Mouse (Mus musculus): Measurements from ENCODE around the gene Creb3l4. TPM values are rescaled to one million over a fixed set of nuclear protein-coding genes. Genes with fewer than 3 reads are reported as not detected.

Gene Creb3l4
- polyA plus RNA-seq, 1 experiment, result 1.3 TPM

GRCm38 (mm10) chr3:90241251-90241650 is 2.1 kb downstream of the Creb3l4 start:
- no peak for DNase-seq
- Histone ChIP-seq H3K27me3 (ENCODE audit: control insufficient read depth, insufficient read depth, low read length) (no peaks in the 10 kb centered on the region), H3K4me3 (ENCODE audit: control insufficient read depth, insufficient read depth, low read length) (no peak overlapping the region), H3K36me3 (ENCODE audit: control insufficient read depth, insufficient read depth, low read length) (no peaks in the 10 kb centered on the region), H3K27ac (ENCODE audit: control insufficient read depth, insufficient read depth, low read length) (no peak overlapping the region), H3K4me1 (replicated peaks; ENCODE audit: control insufficient read depth, insufficient read depth, low read length) (no peaks in the 10 kb centered on the region)
- WGBS, result 97% methylated on average over 2 of the region's 2 CpGs
- TF ChIP-seq POLR2A (IDR thresholded peaks at IDR 0.05; ENCODE audit: control insufficient read depth, extremely low read depth, insufficient read depth, low read length, poor library complexity) (no peak), CTCF (IDR thresholded peaks at IDR 0.05; ENCODE audit: borderline replicate concordance, control insufficient read depth, extremely low read depth, insufficient read depth, low read length, poor library complexity) (no peak)

- Histone ChIP-seq H3K4me3 (ENCODE audit: control insufficient read depth, insufficient read depth, low read length) (peak within 1 kb of the TSS; percentile 79), H3K4me1 (replicated peaks; ENCODE audit: control insufficient read depth, insufficient read depth, low read length) (peaks cover 8% of the 10 kb centered on the region; the same call in 1 of the 2 replicates), H3K36me3 (ENCODE audit: control insufficient read depth, insufficient read depth, low read length) (peaks cover 13% of the 10 kb centered on the region), H3K27me3 (ENCODE audit: control insufficient read depth, insufficient read depth, low read length) (no peaks in the 10 kb centered on the region), H3K27ac (ENCODE audit: control insufficient read depth, insufficient read depth, low read length) (peak within 1 kb of the TSS; percentile 82)
- TF ChIP-seq CTCF (IDR thresholded peaks at IDR 0.05; ENCODE audit: borderline replicate concordance, control insufficient read depth, extremely low read depth, insufficient read depth, low read length, poor library complexity) (0 out of 2 replicates have a peak, but pooled peaks have one; percentile 54), POLR2A (IDR thresholded peaks at IDR 0.05; ENCODE audit: control insufficient read depth, extremely low read depth, insufficient read depth, low read length, poor library complexity) (peak; percentile 88)
- under 1% methylated on average over 61 of the region's 61 CpGs for WGBS
- peak; percentile 90 for DNase-seq
These were observed 11.6 kb downstream of the Creb3l4 start, which contains the start of gene Jtb for GRCm38 (mm10) chr3:90231507-90232333. Jtb (plus strand) TSS chr3:90231597.

GRCm38 (mm10) chr3:90231075-90231474 is 12.2 kb downstream of the Creb3l4 start:
- Histone ChIP-seq H3K27me3 (ENCODE audit: control insufficient read depth, insufficient read depth, low read length) (no peaks in the 10 kb centered on the region), H3K4me3 (ENCODE audit: control insufficient read depth, insufficient read depth, low read length) (peak overlapping the region; percentile 35), H3K4me1 (replicated peaks; ENCODE audit: control insufficient read depth, insufficient read depth, low read length) (peaks cover 8% of the 10 kb centered on the region; the same call in 1 of the 2 replicates), H3K27ac (ENCODE audit: control insufficient read depth, insufficient read depth, low read length) (no peak overlapping the region), H3K36me3 (ENCODE audit: control insufficient read depth, insufficient read depth, low read length) (peaks cover 13% of the 10 kb centered on the region)
- 15% methylated on average over 8 of the region's 8 CpGs for WGBS
- TF ChIP-seq POLR2A (IDR thresholded peaks at IDR 0.05; ENCODE audit: control insufficient read depth, extremely low read depth, insufficient read depth, low read length, poor library complexity), result no peak
- TF ChIP-seq CTCF (IDR thresholded peaks at IDR 0.05; ENCODE audit: borderline replicate concordance, control insufficient read depth, extremely low read depth, insufficient read depth, low read length, poor library complexity), result no peak
- DNase-seq, result peak; percentile 19

- WGBS, result 92% methylated on average over 10 of the region's 10 CpGs
- TF ChIP-seq CTCF (IDR thresholded peaks at IDR 0.05; ENCODE audit: borderline replicate concordance, control insufficient read depth, extremely low read depth, insufficient read depth, low read length, poor library complexity) (no peak), POLR2A (IDR thresholded peaks at IDR 0.05; ENCODE audit: control insufficient read depth, extremely low read depth, insufficient read depth, low read length, poor library complexity) (no peak)
- Histone ChIP-seq H3K27ac (ENCODE audit: control insufficient read depth, insufficient read depth, low read length) (no peak overlapping the region), H3K4me3 (ENCODE audit: control insufficient read depth, insufficient read depth, low read length) (no peak overlapping the region), H3K36me3 (ENCODE audit: control insufficient read depth, insufficient read depth, low read length) (no peaks in the 10 kb centered on the region), H3K27me3 (ENCODE audit: control insufficient read depth, insufficient read depth, low read length) (no peaks in the 10 kb centered on the region), H3K4me1 (replicated peaks; ENCODE audit: control insufficient read depth, insufficient read depth, low read length) (peaks cover 4% of the 10 kb centered on the region)
- DNase-seq, result no peak
These were observed 19.0 kb downstream of the Creb3l4 start for GRCm38 (mm10) chr3:90224331-90224730.

GRCm38 (mm10) chr3:90222941-90223340 is 20.4 kb downstream of the Creb3l4 start:
- H3K27me3 ChIP-seq (ENCODE audit: control insufficient read depth, insufficient read depth, low read length), result no peaks in the 10 kb centered on the region
- WGBS, result 72% methylated on average over 3 of the region's 3 CpGs
- H3K36me3 ChIP-seq (ENCODE audit: control insufficient read depth, insufficient read depth, low read length), result no peaks in the 10 kb centered on the region
- no peak for DNase-seq
- no peak overlapping the region for H3K4me3 ChIP-seq (ENCODE audit: control insufficient read depth, insufficient read depth, low read length)
- peaks cover 4% of the 10 kb centered on the region for H3K4me1 ChIP-seq (replicated peaks; ENCODE audit: control insufficient read depth, insufficient read depth, low read length)
- no peak for TF ChIP-seq CTCF (IDR thresholded peaks at IDR 0.05; ENCODE audit: borderline replicate concordance, control insufficient read depth, extremely low read depth, insufficient read depth, low read length, poor library complexity)
- no peak for TF ChIP-seq POLR2A (IDR thresholded peaks at IDR 0.05; ENCODE audit: control insufficient read depth, extremely low read depth, insufficient read depth, low read length, poor library complexity)
- H3K27ac ChIP-seq (ENCODE audit: control insufficient read depth, insufficient read depth, low read length), result no peak overlapping the region

- 89% methylated on average over 4 of the region's 4 CpGs for WGBS
- Histone ChIP-seq H3K36me3 (ENCODE audit: control insufficient read depth, insufficient read depth, low read length) (no peaks in the 10 kb centered on the region), H3K4me3 (ENCODE audit: control insufficient read depth, insufficient read depth, low read length) (no peak overlapping the region), H3K4me1 (replicated peaks; ENCODE audit: control insufficient read depth, insufficient read depth, low read length) (peaks cover 4% of the 10 kb centered on the region), H3K27ac (ENCODE audit: control insufficient read depth, insufficient read depth, low read length) (no peak overlapping the region), H3K27me3 (ENCODE audit: control insufficient read depth, insufficient read depth, low read length) (no peaks in the 10 kb centered on the region)
- TF ChIP-seq POLR2A (IDR thresholded peaks at IDR 0.05; ENCODE audit: control insufficient read depth, extremely low read depth, insufficient read depth, low read length, poor library complexity), result no peak
- no peak for TF ChIP-seq CTCF (IDR thresholded peaks at IDR 0.05; ENCODE audit: borderline replicate concordance, control insufficient read depth, extremely low read depth, insufficient read depth, low read length, poor library complexity)
- DNase-seq, result no peak
These were observed 20.9 kb downstream of the Creb3l4 start for GRCm38 (mm10) chr3:90222455-90222854.

Measured in thymus, adult 2 months (tissue).